Mouse (Mus musculus) NIH3T3 (cell line): ENCODE results near the gene Gm8439.
"Not testable (repeated sequence)": the region's sequence is repeated elsewhere in the genome, so short reads cannot be mapped to it uniquely, and the experiment has no call there.

ENCODE experiments used
- DNase-seq: peaks from one replicate; pipeline ENCODE4 v3.0.0-alpha.2; 2012; ENCODE audit warnings: low read depth

Gm8439 gene

GRCm38 (mm10) chr4:120588445-120588844 is at the start of gene Gm8439:
Gm8439 (plus strand) TSS chr4:120588745.
- DNase-seq: no peak

GRCm38 (mm10) chr4:120544896-120545295 is 43.6 kb upstream of the Gm8439 start:
- peak; percentile 75 for DNase-seq

- DNase-seq: no peak
Measured at GRCm38 (mm10) chr4:120556592-120556991, 32.0 kb upstream of the Gm8439 start.

- DNase-seq: no peak
Measured at GRCm38 (mm10) chr4:120565726-120566125, 22.8 kb upstream of the Gm8439 start.

- DNase-seq: peak; percentile 80
Measured at GRCm38 (mm10) chr4:120568005-120568404, 20.5 kb upstream of the Gm8439 start.

GRCm38 (mm10) chr4:120569025-120569424 is 19.5 kb upstream of the Gm8439 start:
- peak; percentile 29 for DNase-seq

- DNase-seq: peak; percentile 98
Measured at GRCm38 (mm10) chr4:120569486-120570437, 18.8 kb upstream of the Gm8439 start, which contains the start of gene Ctps. Ctps (minus strand) TSS chr4:120570276.

- DNase-seq: peak; percentile 73
Measured at GRCm38 (mm10) chr4:120570438-120571069, 18.0 kb upstream of the Gm8439 start.

GRCm38 (mm10) chr4:120571070-120571464 is 17.5 kb upstream of the Gm8439 start:
- peak; percentile 90 for DNase-seq

GRCm38 (mm10) chr4:120571691-120572090 is 16.9 kb upstream of the Gm8439 start:
- DNase-seq: no peak

- DNase-seq: no peak
Measured at GRCm38 (mm10) chr4:120580894-120581293, 7.7 kb upstream of the Gm8439 start.

GRCm38 (mm10) chr4:120581711-120582110 is 6.8 kb upstream of the Gm8439 start:
- no peak for DNase-seq

- no peak for DNase-seq
Measured at GRCm38 (mm10) chr4:120586986-120587385, 1.6 kb upstream of the Gm8439 start.

- DNase-seq: no peak
Measured at GRCm38 (mm10) chr4:120589070-120589469, 525 bp downstream of the Gm8439 start.

- peak; percentile 86 for DNase-seq
Measured at GRCm38 (mm10) chr4:120589815-120590422, 1.4 kb downstream of the Gm8439 start.

GRCm38 (mm10) chr4:120590973-120591372 is 2.4 kb downstream of the Gm8439 start:
- no peak for DNase-seq

- not testable (repeated sequence) for DNase-seq
Measured at GRCm38 (mm10) chr4:120596210-120596609, 7.7 kb downstream of the Gm8439 start.

GRCm38 (mm10) chr4:120598922-120599321 is 10.4 kb downstream of the Gm8439 start:
- peak; percentile 27 for DNase-seq

GRCm38 (mm10) chr4:120601774-120602173 is 13.2 kb downstream of the Gm8439 start:
- DNase-seq: peak; percentile 27

GRCm38 (mm10) chr4:120602669-120603068 is 14.1 kb downstream of the Gm8439 start:
- DNase-seq: no peak

GRCm38 (mm10) chr4:120606941-120607340 is 18.4 kb downstream of the Gm8439 start:
- DNase-seq: no peak

- no peak for DNase-seq
Measured at GRCm38 (mm10) chr4:120611005-120611404, 22.5 kb downstream of the Gm8439 start.
